Mouse (Mus musculus): ENCODE data around the gene Gm9125.
"Not testable (repeated sequence)": the region's sequence is repeated elsewhere in the genome, so short reads cannot be mapped to it uniquely, and the experiment has no call there.

The Gm9125 gene

DNA sequence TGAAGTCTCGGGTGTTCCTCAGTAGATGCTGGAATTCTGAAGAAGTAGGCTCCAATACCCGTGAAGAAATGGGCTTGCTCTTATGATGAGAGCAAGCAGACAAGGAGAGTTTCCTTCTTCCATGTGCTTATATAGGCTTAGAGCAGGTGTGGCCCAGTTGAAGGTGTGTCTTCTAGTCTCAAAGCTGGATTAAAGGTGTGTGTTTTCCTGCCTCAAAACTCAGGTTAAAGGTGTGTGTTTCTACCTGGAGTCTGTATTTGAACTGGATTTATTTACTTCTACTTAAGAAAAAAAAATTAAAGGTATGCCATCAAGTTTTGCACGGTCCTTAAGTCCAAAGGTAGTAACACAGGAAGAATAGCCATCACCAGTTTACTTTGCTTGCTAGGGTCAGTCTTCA lies at the start of gene Gm9125:
TSS of gene Gm9125 (minus strand) at position 101 of the 400 bp plus-strand sequence.
- not testable (repeated sequence) for DNase-seq (ENCODE audit: inconsistent age in 2 of 2, low spot score in 1 of 2)

DNA sequence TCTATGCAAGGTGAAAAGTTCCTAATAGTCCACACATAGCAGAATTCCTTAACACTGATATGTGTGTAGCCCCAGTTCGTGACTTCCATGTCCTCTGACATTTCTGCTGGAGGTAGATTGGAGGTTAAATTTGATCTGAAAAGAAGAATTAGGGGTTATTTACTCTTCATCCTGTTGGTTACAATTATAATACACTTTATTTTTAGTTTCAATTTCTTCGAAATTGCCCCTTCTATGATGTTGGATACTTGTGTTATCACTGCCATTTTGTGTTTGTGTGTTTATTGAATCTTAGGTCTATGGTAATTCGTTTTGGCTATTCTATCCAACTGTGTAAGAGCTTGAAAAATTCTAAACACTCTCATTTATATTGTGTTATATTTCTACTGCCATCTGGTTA lies 17.9 kb upstream of the Gm9125 start, which contains the start of gene Gm10697:
TSS of gene Gm10697 (minus strand) at position 101 of the 400 bp plus-strand sequence.
- not testable (repeated sequence) for DNase-seq (ENCODE audit: inconsistent age in 2 of 2, low spot score in 1 of 2)

DNA sequence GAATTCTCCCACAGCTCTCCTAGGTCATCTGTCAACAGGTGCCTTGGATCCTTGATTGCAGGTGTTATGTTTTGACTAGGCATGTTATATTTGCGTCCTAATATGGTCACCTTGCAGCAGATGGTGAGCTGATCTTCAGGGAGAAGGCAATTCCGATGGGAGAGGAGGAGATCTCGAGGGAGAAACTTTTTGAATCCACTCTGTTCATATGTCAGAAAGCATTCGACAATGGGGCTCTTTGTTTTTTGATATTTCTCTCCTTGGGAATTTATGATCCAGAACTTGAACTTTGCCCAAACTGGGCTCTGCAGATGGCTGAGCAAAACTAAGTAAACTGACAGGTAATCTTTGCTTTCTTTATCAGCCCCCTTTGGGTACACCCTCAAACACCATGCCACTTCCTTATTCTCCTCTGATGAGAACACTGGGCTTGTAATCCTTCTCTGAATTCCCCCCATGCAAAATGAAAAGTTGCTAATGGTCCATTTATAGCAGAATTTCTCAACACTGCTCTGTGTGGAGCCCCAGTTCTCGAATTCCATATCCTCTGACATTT lies 5.0 kb downstream of the Gm9125 start:
- DNase-seq (ENCODE audit: inconsistent age in 2 of 2, low spot score in 1 of 2), result not testable (repeated sequence)

DNA sequence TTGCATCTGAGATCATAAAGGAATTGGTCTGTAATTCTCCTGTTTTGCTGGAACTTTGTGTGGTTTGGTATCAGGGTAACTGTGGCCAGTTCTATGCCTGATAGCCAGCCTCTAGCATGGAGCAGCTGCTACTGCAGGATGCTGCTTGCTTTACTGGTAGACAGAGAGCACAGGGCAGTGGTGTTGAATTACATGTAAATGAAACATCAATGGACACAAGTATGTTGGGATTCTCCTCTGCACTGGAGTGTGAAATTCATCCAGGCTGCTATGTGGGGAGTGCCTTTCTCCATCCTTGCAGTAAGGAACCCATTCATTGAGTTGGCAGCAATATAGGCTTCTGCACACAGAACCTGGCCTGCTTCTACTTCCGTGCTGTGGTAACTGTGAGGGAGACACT lies 16.4 kb downstream of the Gm9125 start:
- DNase-seq (ENCODE audit: inconsistent age in 2 of 2, low spot score in 1 of 2), result not testable (repeated sequence)

DNA sequence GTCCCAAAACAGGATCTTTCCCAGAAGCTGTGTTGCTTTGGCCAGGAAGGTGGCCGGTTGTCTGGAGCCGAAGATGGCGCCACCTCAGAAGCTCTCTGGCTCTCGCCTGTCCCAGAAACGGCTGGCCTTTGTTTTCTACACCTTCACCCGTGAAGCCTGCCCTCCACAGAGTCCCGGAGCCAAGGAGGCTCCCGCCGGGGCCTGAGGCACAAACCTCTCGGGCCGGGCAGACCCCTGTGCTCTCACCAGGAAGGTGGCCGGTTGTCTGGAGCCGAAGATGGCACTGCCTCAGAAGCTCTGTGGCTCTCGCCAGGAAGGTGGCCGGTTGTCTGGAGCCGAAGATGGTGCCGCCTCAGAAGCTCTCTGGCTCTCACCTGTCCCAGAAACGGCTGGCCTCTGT lies 20.3 kb downstream of the Gm9125 start:
- DNase-seq (ENCODE audit: inconsistent age in 2 of 2, low spot score in 1 of 2), result not testable (repeated sequence)
